Mouse (Mus musculus): ENCODE data around the gene Hist3h2ba.

Hist3h2ba gene

DNA sequence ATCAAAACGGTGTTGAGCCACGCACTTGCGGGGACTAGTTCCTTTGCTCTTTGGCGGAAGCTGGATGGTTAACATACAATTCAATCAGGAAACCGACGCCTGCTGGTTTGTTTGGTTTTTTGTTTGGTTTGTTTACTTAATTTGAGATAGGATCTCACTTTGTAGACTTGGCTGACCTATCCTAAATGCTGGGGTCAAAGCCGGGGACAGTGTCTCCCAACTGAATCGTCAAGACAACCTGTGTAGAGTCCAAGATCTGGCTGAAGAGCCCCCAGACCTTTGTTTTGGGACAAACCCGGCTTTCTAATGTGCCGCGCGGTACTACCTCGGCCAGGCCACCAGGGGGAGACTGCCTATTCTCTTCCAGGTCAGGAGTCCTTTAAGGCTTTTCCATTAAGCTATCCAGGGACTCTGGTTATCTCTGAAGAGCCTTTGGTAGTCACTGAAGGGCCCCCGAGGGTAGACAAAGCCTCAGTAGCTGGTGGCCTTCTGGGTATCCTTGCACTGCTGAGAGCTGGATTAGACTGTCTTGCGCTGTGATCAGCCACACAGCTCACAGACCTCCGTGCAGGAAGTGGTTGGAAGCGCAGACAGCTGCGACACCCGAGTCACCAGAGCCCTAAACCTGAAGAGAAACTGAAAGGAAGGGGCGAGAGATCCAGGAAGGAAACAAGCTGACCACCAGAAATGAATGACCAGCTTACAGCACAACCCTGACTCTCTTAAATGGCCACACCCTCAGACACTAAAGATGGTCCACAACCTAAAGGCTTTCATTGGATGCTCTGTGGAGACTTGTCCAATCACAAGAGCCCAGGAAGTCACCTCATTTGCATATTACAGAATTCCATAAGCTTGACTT, 20.7 kb upstream of the Hist3h2ba start:
- CTCF ChIA-PET: interaction anchor here (0.6 to 5.0 kb wide), 53 partner anchors 9 to 957 kb away, joined by 3 to 62 read pairs (median 4); partner anchors contain the start of genes Btnl10 (in 3 of the 4), Rnf187 (in 3 of the 4), Hist3h2a (in 2 of the 4) and Hist3h2ba (in 2 of the 4)
- POLR2A ChIA-PET: interaction anchor here (0.6 to 3.4 kb wide), 29 partner anchors 9 to 812 kb away, joined by 3 to 21 read pairs (median 6); partner anchors contain the start of genes Hist3h2a (in 3 of the 4), Hist3h2ba (in 3 of the 4), Rnf187 (in 3 of the 4) and Trim17 (in 3 of the 4)

DNA sequence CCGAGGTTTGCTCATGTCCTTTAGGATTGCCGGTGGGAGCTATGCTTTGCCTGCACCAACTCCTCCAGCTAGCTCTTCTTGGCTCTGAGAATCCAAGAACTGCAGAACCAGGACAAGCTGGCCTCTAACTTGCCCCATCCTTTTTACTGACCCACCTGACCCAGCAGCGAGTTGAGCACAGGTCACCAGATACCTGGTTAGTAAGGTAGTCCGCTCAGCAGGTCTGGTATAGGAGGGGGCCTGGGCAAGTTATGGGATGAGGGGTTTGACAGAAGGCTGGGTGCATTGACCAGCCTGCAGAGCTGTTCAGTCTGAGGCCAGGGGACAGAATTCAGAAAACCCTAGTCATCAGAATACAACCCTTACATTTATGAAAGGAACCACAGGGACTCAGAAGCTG, 19.7 kb upstream of the Hist3h2ba start:
- POLR2A ChIA-PET: interaction anchor here in 3 of 4 experiments (0.6 to 3.6 kb wide), 18 partner anchors 9 to 758 kb away, joined by 3 to 21 read pairs (median 12); partner anchors contain the start of genes Hist3h2a (in 3 of the 3), Hist3h2ba (in 3 of the 3), Trim17 (in 3 of the 3) and Rnf187 (in 2 of the 3)

GRCm38 (mm10) chr11:58929641-58930040, 19.1 kb upstream of the Hist3h2ba start:
- CTCF ChIA-PET: interaction anchor here in 2 of 4 experiments (1.9 to 5.0 kb wide), 4 partner anchors 9 to 52 kb away, joined by 3 to 62 read pairs (median 16); partner anchors contain the start of genes Btnl10 (in 1 of the 2) and Rnf187 (in 1 of the 2)
- POLR2A ChIA-PET: interaction anchor here in 3 of 4 experiments (1.5 to 3.6 kb wide), 6 partner anchors 8 to 38 kb away, joined by 3 to 21 read pairs (median 16); partner anchors contain the start of genes Hist3h2a (in 3 of the 3), Trim17 (in 3 of the 3) and Rnf187 (in 1 of the 3)

More for the DNA sequence above, 19.7 kb upstream of the Hist3h2ba start:
- CTCF ChIA-PET: interaction anchor here (0.6 to 5.0 kb wide), 16 partner anchors 8 to 667 kb away, joined by 3 to 62 read pairs (median 6); partner anchors contain the start of genes Btnl10 (in 2 of the 4), Trim11 (in 2 of the 4), Hist3h2a (in 1 of the 4) and Rnf187 (in 1 of the 4)

DNA sequence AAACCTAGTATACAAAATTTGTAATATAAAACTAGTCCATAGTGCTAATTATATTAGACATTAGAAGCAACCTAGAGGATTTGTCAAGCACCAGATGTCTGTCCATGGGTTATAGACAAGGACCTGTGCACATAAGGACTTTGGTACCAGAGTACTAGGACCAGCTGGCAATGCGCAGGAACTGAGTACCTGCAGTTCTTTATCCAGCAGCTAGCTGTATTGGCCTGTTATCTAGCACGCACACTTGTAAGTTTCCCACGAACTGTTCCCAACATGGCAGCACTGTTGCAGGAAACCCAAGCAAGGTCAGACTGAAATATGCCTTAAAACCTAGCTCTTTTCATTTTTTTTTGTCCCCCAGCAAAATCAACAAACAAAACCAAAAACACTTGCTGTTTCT, 18.5 kb upstream of the Hist3h2ba start:
- ChIA-PET POLR2A (interaction anchor here in 2 of 4 experiments (0.9 to 3.6 kb wide), 4 partner anchors 24 to 83 kb away, joined by 3 to 14 read pairs (median 3); partner anchors contain the start of genes Hist3h2a (in 1 of the 2) and Trim17 (in 1 of the 2)), CTCF (interaction anchor here in 1 of 4 experiments (5.0 kb wide), 1 partner anchor 14 kb away, joined by 62 read pairs; the partner anchor contains the start of gene Btnl10)

GRCm38 (mm10) chr11:58931576-58931975, 17.1 kb upstream of the Hist3h2ba start:
- ChIA-PET CTCF (interaction anchor here (0.5 to 1.7 kb wide), 9 partner anchors 9 to 426 kb away, joined by 3 to 9 read pairs (median 3); partner anchors contain the start of genes Hist3h2a (in 1 of the 4) and Trim17 (in 1 of the 4)), POLR2A (interaction anchor here in 3 of 4 experiments (0.7 to 3.6 kb wide), 10 partner anchors 13 to 50 kb away, joined by 3 to 14 read pairs (median 4); partner anchors contain the start of genes Hist3h2a (in 3 of the 3), Trim17 (in 3 of the 3) and Hist3h2ba (in 2 of the 3))

GRCm38 (mm10) chr11:58937909-58938308, 10.8 kb upstream of the Hist3h2ba start:
- POLR2A ChIA-PET: interaction anchor here (0.7 to 5.8 kb wide), 17 partner anchors 9 to 942 kb away, joined by 3 to 45 read pairs (median 6); partner anchors contain the start of genes Hist3h2a (in 3 of the 4), Hist3h2ba (in 3 of the 4), Trim17 (in 3 of the 4) and Fam183b (in 1 of the 4)
- CTCF ChIA-PET: interaction anchor here in 1 of 4 experiments (1.3 to 1.8 kb wide), 3 partner anchors 10 to 21 kb away, joined by 3 to 6 read pairs (median 6); partner anchors contain the start of gene Btnl10

DNA sequence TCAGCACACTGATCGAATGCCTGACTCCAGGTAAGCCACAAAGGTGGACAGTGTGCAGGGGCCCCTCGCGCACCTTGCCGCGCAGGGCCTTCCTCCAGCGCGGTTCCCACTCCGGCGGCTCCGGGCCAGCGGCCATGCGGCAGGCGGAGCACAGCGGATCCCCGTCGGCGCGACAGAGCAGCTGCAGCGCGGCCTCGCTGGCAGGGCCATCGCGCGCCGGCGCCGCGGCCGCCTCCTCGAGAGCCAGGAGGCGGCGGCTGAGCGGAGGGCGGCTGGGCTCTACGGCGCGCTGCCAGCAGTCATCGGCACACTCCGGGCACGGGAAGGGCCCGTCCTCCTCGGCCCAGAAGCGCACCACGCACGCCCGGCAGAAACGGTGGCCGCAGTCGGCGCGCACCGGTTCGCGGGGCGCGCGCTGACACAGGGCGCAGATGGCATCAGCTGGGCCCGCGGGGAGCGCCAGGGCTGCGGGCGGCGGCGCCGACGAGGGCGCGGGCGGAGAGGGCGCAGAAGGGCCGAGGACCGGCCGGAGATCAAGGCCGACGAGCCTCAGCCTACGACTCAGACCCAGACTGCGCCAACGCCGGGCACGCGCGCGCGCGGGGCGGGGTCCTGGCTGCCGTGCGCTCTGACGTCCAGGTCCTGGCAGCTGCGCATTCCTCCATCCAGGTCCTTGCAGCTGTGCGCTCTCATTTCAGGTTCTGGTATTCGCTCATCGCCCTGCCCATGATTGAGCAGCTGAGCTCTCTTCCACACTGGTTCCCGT, 10.2 kb upstream of the Hist3h2ba start, which contains the start of gene Rnf187:
Gene Rnf187, minus strand, starts transcription at position 595 of the 766 bp plus-strand sequence.
- CTCF ChIA-PET: interaction anchor here in 3 of 4 experiments (0.6 to 1.5 kb wide), 10 partner anchors 10 to 54 kb away, joined by 3 to 8 read pairs (median 4); partner anchors contain the start of genes Hist3h2a (in 1 of the 3), Hist3h2ba (in 1 of the 3) and Trim17 (in 1 of the 3)
- POLR2A ChIA-PET: interaction anchor here (0.6 to 5.8 kb wide), 25 partner anchors 9 to 237 kb away, joined by 3 to 45 read pairs (median 5); partner anchors contain the start of genes Hist3h2ba (in 4 of the 4), Hist3h2a (in 3 of the 4), Trim11 (in 3 of the 4) and Trim17 (in 3 of the 4)

GRCm38 (mm10) chr11:58939088-58939439, 9.7 kb upstream of the Hist3h2ba start:
- POLR2A ChIA-PET: interaction anchor here (0.6 to 5.8 kb wide), 24 partner anchors 9 to 838 kb away, joined by 3 to 45 read pairs (median 6); partner anchors contain the start of genes Hist3h2ba (in 4 of the 4), Hist3h2a (in 3 of the 4), Trim11 (in 3 of the 4) and Trim17 (in 3 of the 4)
- CTCF ChIA-PET: interaction anchor here in 3 of 4 experiments (0.6 to 1.5 kb wide), 10 partner anchors 9 to 53 kb away, joined by 3 to 8 read pairs (median 4); partner anchors contain the start of genes Hist3h2a (in 1 of the 3), Hist3h2ba (in 1 of the 3) and Trim17 (in 1 of the 3)

GRCm38 (mm10) chr11:58944136-58944535, 4.6 kb upstream of the Hist3h2ba start:
- ChIA-PET POLR2A (interaction anchor here in 3 of 4 experiments (0.6 to 3.8 kb wide), 8 partner anchors 10 to 68 kb away, joined by 3 to 33 read pairs (median 7); partner anchors contain the start of genes Hist3h2a (in 3 of the 3) and Trim17 (in 3 of the 3)), CTCF (interaction anchor here in 3 of 4 experiments (0.5 to 1.8 kb wide), 5 partner anchors 16 to 18 kb away, joined by 3 to 9 read pairs (median 4); no protein-coding TSS in a partner anchor)

DNA sequence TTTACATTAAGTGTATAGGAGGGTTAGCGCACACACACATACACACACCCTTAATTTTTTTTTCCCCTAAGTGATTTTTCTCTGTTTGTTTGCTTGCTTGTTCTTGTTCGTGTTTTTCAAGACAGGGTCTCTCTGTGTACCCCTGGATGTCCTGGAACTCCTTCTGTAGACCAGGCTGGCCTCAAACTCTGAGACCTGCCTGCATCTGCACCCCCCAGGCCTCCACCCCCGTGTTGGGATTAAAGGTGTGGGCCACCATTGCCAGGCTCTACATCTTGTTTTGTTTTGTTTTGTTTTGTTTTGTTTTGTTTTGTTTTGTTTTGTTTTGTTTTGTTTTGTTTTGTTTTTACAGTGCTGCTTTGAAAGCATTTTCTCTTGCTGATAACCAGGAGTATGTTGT, 1.4 kb upstream of the Hist3h2ba start:
- POLR2A ChIA-PET: interaction anchor here in 3 of 4 experiments (0.6 to 3.3 kb wide), 12 partner anchors 8 to 211 kb away, joined by 3 to 34 read pairs (median 12); partner anchors contain the start of genes Rnf187 (in 3 of the 3), Hist3h2a (in 1 of the 3), Trim11 (in 1 of the 3) and Trim17 (in 1 of the 3)
- CTCF ChIA-PET: interaction anchor here in 1 of 4 experiments (1.2 kb wide), 2 partner anchors 24 to 35 kb away, joined by 3 read pairs; no protein-coding TSS in a partner anchor

- ChIA-PET CTCF (interaction anchor here in 3 of 4 experiments (0.5 to 2.0 kb wide), 15 partner anchors 9 to 226 kb away, joined by 3 to 9 read pairs (median 3); partner anchors contain the start of genes Btnl10 (in 1 of the 3) and Rnf187 (in 1 of the 3)), POLR2A (interaction anchor here (0.5 to 3.3 kb wide), 47 partner anchors 9 to 780 kb away, joined by 3 to 34 read pairs (median 4); partner anchors contain the start of genes Rnf187 (in 4 of the 4), Trim11 (in 3 of the 4), Iba57 (in 2 of the 4) and Gemin5 (in 1 of the 4))
Measured at GRCm38 (mm10) chr11:58947798-58948528, 757 bp upstream of the Hist3h2ba start.

DNA sequence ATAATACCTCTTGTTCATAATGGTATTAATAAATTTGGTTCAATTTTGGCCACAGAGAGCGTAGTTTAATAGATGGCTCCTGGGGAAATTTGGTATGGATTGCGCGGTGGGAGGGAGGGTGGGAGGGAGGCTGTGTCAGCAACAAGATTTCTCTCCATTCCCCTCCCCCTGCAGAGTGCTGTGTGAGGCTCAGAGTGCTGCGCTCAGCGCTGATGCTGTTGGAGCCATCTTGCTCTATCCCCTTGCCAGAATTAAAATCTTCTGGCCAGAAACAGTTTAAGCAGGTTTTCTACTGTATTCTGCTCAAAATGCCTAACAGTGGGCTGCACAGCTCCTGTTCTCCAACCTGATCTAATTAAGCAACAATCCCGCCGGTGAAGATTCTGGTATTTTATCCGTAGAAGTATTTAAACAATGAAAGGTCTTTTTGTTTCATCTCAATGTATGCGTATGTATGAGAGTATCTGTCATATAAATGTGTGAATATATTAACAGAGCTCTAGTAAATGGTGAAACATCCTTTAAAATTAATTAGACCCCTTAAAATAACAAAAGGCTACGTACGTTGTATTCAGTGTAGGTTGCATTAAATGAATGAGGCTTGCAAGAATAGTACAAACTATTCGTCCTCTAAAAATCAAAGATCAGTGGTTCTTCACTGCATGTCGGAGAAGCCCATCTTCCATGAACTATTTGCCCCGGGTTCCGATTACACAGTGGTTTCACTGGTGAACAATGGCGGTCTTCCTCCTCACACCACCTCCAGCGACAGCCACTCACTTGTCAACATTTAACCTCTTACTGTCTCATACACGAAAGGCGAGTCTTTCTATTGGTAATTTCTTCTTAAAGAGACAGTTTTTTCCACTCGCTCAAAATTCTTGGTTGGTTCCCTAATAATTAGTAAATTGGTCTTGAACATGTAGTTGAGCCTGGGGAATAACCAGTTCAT, 1.0 kb downstream of the Hist3h2ba start:
- ChIA-PET CTCF (interaction anchor here (0.6 to 2.0 kb wide), 4 partner anchors 20 to 36 kb away, joined by 3 to 9 read pairs (median 6); no protein-coding TSS in a partner anchor), POLR2A (interaction anchor here in 3 of 4 experiments (1.0 to 3.3 kb wide), 20 partner anchors 8 to 1013 kb away, joined by 3 to 34 read pairs (median 7); partner anchors contain the start of genes Rnf187 (in 3 of the 3) and Trim11 (in 2 of the 3))

GRCm38 (mm10) chr11:58951210-58951609, 2.5 kb downstream of the Hist3h2ba start:
- POLR2A ChIA-PET: interaction anchor here in 1 of 4 experiments (0.9 kb wide), 1 partner anchor 13 kb away, joined by 3 read pairs; the partner anchor contains the start of gene Rnf187

More at GRCm38 (mm10) chr11:58951210-58951609, 2.5 kb downstream of the Hist3h2ba start:
- CTCF ChIA-PET: interaction anchor here in 1 of 4 experiments (0.6 kb wide), 1 partner anchor 549 kb away, joined by 3 read pairs; no protein-coding TSS in a partner anchor

All from embryonic stem cell, embryonic (primary cell).